Mouse (Mus musculus) bone marrow, adult 2 months (tissue): ENCODE results near the gene Bcar3. TPM values are rescaled to one million over a fixed set of nuclear protein-coding genes. Genes with fewer than 3 reads are reported as not detected.

Experiments
- H3K27ac ChIP-seq: fragments of 200-500 bp; 2 replicates; pipeline ENCODE4 v1.5.1; 2012; ENCODE audit warnings: low read depth, mild to moderate bottlenecking, control low read depth, inconsistent platforms, low read length; ENCODE audit not compliant: control insufficient read depth, poor library complexity, insufficient read depth
- H3K4me1 ChIP-seq: fragments of 200-500 bp; 2 replicates; pipeline ENCODE4 v1.6.1; 2011; ENCODE audit warnings: low read length; ENCODE audit not compliant: control insufficient read depth, insufficient read depth
- H3K4me3 ChIP-seq: fragments of 200-500 bp; replicated peaks from 2 replicates; pipeline ENCODE3; 2011; ENCODE audit warnings: mild to moderate bottlenecking, low read depth, low read length, control low read depth; ENCODE audit not compliant: control insufficient read depth
- CTCF ChIP-seq: fragments of 200-500 bp; IDR thresholded peaks from 2 replicates; pipeline ENCODE4 v1.5.1; 2011; ENCODE audit warnings: low read length, control low read depth; ENCODE audit not compliant: control insufficient read depth, insufficient read depth
- POLR2A ChIP-seq: fragments of 200-500 bp; IDR thresholded peaks from 2 replicates; pipeline ENCODE4 v1.6.1; 2011; ENCODE audit warnings: low read depth, mild to moderate bottlenecking, control low read depth, low read length, borderline replicate concordance; ENCODE audit not compliant: control insufficient read depth
- WGBS: fragments of 180-500 bp; shearing (Covaris S2); methylation state at CpG from one replicate; pipeline ENCODE4 v1.1.7; 2018; 5-methylcytosine and 5-hydroxymethylcytosine counted together
- polyA plus RNA-seq: library from polyadenylated mRNA; stranded (reverse); fragments of >200 nt; gene quantifications from 2 replicates; pipeline ENCODE4 v1.2.4, GENCODE M21; 2011; ENCODE audit warnings: low replicate concordance; ENCODE audit not compliant: missing spikeins, insufficient read depth, insufficient read length

Bcar3 gene
- polyA plus RNA-seq, 1 experiment: 2.2 TPM

GRCm38 (mm10) chr3:122348677-122349076 is 54.7 kb downstream of the Bcar3 start:
- TF ChIP-seq POLR2A (no peak), CTCF (no peak)
- Histone ChIP-seq H3K4me3 (no peak overlapping the region), H3K27ac (no peak overlapping the region), H3K4me1 (no peaks in the 10 kb centered on the region; the same call in none of the 2 replicates)
- WGBS: 41% methylated on average over 5 of the region's 5 CpGs

- no peak overlapping the region for H3K4me3 ChIP-seq
- no peak for TF ChIP-seq POLR2A
- TF ChIP-seq CTCF: no peak
- 79% methylated on average over 3 of the region's 3 CpGs for WGBS
- no peak overlapping the region for H3K27ac ChIP-seq
- no peaks in the 10 kb centered on the region; the same call in none of the 2 replicates for H3K4me1 ChIP-seq
These were observed 58.9 kb downstream of the Bcar3 start for GRCm38 (mm10) chr3:122352801-122353200.

GRCm38 (mm10) chr3:122359426-122359825 is 65.5 kb downstream of the Bcar3 start:
- no peak for TF ChIP-seq CTCF
- TF ChIP-seq POLR2A: no peak
- 87% methylated on average over 7 of the region's 7 CpGs for WGBS
- no peak overlapping the region for H3K27ac ChIP-seq
- H3K4me1 ChIP-seq: no peaks in the 10 kb centered on the region
- H3K4me3 ChIP-seq: no peak overlapping the region

- Histone ChIP-seq H3K27ac (no peak overlapping the region), H3K4me3 (no peak overlapping the region), H3K4me1 (no peaks in the 10 kb centered on the region)
- TF ChIP-seq POLR2A (no peak), CTCF (no peak)
- 83% methylated on average over 9 of the region's 9 CpGs for WGBS
These were observed 66.0 kb downstream of the Bcar3 start for GRCm38 (mm10) chr3:122359954-122360353.

GRCm38 (mm10) chr3:122360721-122361138 is 66.8 kb downstream of the Bcar3 start:
- TF ChIP-seq POLR2A (no peak), CTCF (no peak)
- H3K4me3 ChIP-seq: no peak overlapping the region
- 82% methylated on average over 5 of the region's 5 CpGs for WGBS
- no peak overlapping the region for H3K27ac ChIP-seq
- no peaks in the 10 kb centered on the region for H3K4me1 ChIP-seq

- Histone ChIP-seq H3K4me1 (no peaks in the 10 kb centered on the region), H3K27ac (no peak overlapping the region), H3K4me3 (no peak overlapping the region)
- TF ChIP-seq CTCF (no peak), POLR2A (no peak)
- 77% methylated on average over 2 of the region's 2 CpGs for WGBS
These were observed 68.8 kb downstream of the Bcar3 start for GRCm38 (mm10) chr3:122362719-122363118.

- Histone ChIP-seq H3K4me3 (no peak overlapping the region), H3K4me1 (no peaks in the 10 kb centered on the region)
- WGBS: 69% methylated on average over 3 of the region's 3 CpGs
These were observed 70.6 kb downstream of the Bcar3 start for GRCm38 (mm10) chr3:122364565-122364964.

GRCm38 (mm10) chr3:122365326-122365725 is 71.4 kb downstream of the Bcar3 start:
- Histone ChIP-seq H3K4me1 (no peaks in the 10 kb centered on the region), H3K27ac (no peak overlapping the region), H3K4me3 (no peak overlapping the region)
- TF ChIP-seq POLR2A (no peak), CTCF (no peak)
- WGBS: 37% methylated on average over 3 of the region's 3 CpGs

More at GRCm38 (mm10) chr3:122364565-122364964, 70.6 kb downstream of the Bcar3 start:
- TF ChIP-seq POLR2A (no peak), CTCF (no peak)
- H3K27ac ChIP-seq: no peak overlapping the region
